Mouse (Mus musculus) lung, postnatal 10 days (tissue): ENCODE measurements around the gene Gigyf1.

ENCODE experiments used
- DNase-seq: peaks from one replicate; pipeline ENCODE4 v3.0.0; 2021

Gene Gigyf1

GRCm38 (mm10) chr5:137514811-137515210 lies 3.5 kb upstream of the Gigyf1 start:
- no peak for DNase-seq

- peak; percentile 1 for DNase-seq
Measured at GRCm38 (mm10) chr5:137519691-137520550, 1.6 kb downstream of the Gigyf1 start.

GRCm38 (mm10) chr5:137521861-137522260 lies 3.5 kb downstream of the Gigyf1 start:
- DNase-seq = peak; percentile 37

DNA sequence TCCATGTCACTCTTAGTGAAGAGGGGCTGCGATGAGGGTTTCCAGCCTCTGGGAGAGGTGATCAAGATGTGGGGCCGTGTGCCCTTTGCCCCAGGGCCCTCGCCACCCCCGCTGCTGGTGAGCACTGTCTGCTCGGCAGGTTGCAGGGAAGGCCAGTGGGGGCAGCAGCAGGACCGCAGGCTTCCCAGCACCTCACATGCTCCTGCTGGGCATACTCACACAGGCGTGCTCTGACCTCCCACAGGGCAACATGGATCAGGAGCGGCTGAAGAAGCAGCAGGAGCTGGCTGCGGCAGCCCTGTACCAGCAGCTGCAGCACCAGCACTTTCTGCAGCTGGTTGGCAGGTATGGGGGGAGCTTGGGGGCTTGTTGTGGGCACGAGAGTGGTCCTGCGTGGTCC lies 4.4 kb downstream of the Gigyf1 start:
- no peak for DNase-seq

GRCm38 (mm10) chr5:137523396-137524250 lies 5.3 kb downstream of the Gigyf1 start:
- DNase-seq = no peak

GRCm38 (mm10) chr5:137524251-137524515 lies 5.8 kb downstream of the Gigyf1 start:
- no peak for DNase-seq

DNA sequence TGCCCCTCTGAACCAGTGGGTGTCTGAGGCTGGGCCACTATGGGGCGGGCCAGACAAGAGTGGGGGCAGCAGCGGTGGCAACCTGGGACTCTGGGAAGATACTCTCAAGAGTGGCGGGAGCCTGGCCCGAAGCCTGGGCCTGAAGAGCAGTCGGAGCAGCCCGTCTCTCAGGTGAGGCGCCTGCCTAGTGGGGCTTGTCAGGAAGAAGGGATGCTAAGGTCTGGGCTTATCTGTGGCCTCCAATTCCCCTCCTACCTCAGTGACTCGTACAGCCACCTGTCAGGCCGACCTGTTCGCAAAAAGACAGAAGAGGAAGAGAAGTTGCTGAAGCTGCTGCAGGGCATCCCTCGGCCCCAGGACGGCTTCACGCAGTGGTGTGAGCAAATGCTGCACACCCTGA lies 6.3 kb downstream of the Gigyf1 start:
- DNase-seq = no peak

DNA sequence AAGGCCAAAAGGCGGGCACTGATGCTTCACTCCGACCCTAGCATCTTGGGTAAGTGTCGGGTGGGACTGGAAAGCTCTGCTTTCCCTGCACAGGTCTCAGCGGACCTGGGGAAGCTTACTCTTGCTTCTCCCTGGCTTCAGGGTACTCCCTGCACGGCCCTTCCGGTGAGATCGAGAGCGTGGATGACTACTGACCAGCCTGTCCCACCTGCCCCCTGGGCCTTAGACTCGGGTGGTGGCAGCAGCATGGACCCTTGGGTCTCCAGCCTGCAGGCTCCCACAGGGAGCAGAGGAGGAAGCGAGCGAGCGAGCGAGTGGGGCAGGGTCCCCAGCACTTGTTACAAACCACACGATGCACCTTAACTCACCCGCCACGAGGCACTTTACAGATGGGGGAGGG lies 7.2 kb downstream of the Gigyf1 start:
- DNase-seq = peak; percentile 3

DNA sequence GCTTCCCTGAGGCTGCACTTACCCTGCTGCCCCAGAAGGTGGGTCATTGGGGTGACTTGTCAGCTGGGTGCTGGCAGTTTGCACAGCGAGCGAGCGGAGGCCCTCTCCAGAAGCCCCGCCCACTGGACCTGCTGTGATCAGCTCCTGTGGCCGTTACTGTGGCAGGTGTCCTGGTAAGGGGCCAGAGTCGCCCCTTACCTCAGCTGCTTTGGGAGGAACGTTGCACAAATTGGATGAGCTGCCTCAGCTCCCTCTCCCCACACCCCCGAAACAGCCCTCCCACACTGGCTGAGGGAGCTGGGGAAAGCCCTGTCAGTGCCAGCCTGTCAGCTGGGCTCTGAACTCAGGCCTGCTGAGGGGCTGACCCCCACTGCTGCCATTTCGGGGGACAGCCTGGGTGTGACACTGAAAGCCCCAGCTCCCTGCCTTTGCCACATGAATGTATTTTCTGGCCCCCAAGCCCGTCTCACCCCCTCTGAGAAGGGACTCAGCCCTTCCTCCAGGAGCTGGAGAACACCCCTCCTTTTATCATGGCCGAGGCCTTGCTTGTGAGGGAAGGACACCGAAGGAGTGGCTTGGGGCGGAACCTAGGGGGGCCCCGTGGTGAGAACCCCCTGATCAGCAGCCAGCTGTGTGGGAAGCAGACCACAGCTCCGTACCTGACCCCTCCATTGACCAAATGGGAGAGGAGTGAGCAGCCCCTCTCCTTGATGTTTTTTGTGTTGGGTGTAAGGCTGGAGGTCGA lies 8.0 kb downstream of the Gigyf1 start:
- DNase-seq = peak; percentile 69

- peak; percentile 2 for DNase-seq
Measured at GRCm38 (mm10) chr5:137527413-137527812, 9.1 kb downstream of the Gigyf1 start.

DNA sequence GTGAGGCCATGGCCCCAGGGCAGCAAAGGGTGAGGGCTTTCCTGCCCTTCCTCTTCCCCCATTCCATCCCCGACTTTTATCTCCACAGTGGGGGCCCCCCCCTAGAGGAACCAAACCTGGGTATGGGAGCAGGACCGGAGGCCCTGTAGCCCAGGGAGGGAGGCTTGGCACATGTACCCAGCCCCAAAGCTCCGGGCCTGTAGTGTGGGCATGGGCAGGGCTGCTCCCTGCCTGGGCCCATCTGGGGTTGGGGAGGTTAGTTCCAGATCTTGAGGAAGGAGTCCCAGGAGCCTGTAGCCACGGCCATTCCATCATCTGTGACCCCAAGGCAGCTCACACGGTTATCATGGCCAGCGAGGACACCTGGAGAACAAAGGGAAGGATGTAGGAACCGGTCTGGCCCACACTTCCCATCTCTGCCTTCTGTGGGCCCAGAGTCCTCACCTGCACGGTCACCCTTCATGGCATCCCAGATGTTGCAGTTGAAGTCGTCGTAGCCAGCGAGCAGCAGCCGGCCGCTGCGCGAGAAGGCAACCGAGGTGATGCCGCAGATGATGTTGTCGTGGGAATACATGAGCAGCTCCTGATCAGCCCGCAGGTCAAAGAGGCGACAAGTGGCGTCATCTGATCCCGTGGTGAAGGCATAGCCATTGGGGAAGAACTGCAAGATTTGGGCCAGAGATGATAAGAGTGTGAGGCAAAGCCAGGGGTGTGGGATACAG lies 10.1 kb downstream of the Gigyf1 start:
- peak; percentile 10 for DNase-seq

DNA sequence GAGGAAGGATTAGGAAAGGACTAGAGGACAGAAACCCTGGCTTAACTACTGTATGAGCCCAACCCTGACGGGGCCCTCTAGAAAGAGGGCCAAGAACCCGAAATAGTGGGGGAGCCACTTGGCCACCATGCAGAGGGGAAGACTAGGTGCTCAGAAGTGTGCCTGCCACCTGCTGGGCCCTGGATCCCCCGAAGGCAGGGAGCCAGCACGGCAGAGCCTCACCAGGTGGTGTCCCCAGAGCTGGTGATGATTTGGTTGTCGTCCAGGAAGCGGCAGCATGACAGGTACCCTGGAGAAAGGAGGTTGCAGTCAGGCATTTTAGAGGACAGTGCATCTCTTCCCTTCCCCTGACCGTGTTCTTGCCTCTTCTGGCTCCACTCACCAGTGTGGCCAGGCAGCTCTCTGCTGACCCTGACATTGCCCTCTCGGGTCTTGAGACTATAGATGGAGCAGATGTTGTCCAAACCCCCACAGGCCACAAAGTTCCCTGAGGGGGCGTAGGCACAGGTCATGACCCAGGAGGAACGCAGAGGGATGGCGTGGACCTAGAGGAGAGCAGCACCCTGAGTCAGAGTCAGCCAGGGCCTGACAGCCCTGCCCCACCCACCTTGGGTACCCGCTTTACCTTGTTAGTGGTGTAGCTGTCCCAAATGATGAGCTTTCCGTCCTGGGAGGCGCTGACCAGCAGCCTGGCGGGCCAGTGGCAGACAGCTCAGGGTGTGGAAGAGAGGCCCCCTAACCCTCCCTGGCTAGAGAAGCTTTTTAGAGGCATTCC lies 11.1 kb downstream of the Gigyf1 start:
- DNase-seq = peak; percentile 12

DNA sequence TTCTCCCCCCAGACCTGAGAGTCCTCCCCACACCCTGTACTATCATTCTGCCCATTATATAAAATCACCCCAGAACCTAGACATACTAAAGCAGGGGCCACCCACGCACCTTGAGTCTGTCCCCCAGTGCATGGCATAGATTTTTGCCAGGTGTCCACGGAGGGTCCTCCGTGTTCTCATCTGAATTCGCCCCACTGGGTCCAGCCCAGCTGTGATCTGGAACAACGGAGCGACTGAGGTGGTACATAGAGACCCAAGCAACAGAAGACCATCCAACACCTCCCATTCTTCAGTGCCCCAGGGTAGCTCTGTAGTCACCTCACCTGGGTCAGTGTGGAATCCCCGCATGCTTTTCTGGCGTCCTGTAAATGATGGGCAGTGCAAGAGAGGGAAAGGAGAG lies 11.7 kb downstream of the Gigyf1 start:
- peak; percentile 9 for DNase-seq

DNA sequence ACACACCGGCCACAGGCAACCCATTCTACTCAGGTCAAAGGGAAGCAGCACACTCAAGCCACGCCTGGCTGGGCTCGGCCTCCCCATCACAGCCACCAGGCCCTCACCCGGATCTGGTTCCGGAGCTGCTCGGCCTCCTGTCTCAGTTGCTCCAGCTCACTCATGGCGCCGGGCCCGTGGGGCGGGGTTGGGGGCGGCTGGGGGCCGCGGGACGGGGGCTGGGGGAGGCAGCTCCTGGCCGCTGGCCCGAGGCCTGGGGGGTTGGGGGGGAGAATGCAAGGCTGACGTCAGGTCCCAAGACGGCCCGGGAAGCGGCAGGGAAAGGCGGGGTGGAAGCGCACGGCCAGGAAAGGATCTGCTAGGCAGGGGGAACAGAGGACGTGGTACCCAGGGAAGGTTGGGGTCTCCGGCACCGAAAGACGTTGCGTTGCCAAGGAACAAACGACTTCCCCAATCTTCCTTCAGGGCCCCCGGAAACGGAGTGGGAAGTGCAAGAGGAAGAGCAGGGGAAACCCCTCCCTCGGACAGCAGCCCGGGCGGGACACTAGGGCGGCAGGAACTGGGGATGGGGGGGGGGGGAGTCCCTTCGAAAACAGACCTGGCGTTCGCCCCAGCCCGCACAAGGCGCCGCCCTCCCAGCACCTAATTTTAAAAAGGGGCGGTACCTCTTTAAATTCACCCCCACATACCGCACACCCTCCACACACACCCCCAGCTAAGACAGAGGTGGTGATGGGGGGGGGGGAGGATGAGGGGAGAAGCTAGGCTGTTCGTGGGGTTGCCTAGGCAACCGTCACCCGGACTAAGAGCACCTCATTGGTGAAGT lies 12.5 kb downstream of the Gigyf1 start:
- peak; percentile 87 for DNase-seq

- DNase-seq = peak; percentile 75
Measured at GRCm38 (mm10) chr5:137531414-137532130, 13.2 kb downstream of the Gigyf1 start.

DNA sequence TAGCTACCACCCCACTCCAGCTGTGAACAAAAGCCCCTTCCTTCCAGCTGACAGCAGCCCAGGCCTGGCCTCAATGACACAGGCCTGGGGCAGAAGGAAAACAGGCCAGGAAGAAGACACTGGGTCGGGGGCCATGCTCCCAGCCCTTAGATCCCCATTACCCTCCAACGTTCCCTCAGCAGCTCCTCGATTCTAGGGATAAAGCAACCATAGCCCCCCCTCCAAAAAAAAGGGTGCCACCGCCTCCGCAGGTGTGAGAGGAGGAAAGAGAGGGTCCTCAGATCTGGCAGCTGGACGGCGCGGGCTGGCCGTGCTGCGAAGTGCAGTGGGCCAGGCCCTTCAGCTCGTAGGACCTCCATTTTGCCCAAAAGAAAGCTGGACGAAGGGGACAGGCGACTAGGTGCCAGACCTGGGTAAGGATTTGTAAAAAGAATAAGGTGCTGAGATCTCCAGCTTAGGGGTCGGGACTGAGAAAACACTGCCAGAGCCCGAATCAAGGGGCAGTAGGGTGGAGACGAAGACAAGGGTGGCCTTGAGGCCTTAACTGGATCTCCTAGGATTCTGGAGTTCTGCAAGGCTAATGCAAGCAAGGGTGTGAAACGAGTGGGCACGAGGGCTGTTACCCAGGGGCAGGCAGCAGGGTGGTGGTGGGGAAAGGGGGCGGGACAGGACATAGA lies 13.9 kb downstream of the Gigyf1 start:
- peak; percentile 39 for DNase-seq

- no peak for DNase-seq
Measured at GRCm38 (mm10) chr5:137532808-137533116, 14.4 kb downstream of the Gigyf1 start.

- peak; percentile 100 for DNase-seq
Measured at GRCm38 (mm10) chr5:137533117-137533827, 14.9 kb downstream of the Gigyf1 start, which contains the start of the genes Epo and Gnb2. Gene Epo (minus strand): TSS chr5:137533242. Gene Gnb2 (minus strand): TSS chr5:137533510.

GRCm38 (mm10) chr5:137534762-137535161 lies 16.4 kb downstream of the Gigyf1 start:
- DNase-seq = peak; percentile 20
